Mouse (Mus musculus) forebrain, embryonic 14.5 days (tissue): ENCODE results near the gene Polh. TPM values are rescaled to one million over a fixed set of nuclear protein-coding genes. Genes with fewer than 3 reads are reported as not detected.
A peak's percentile ranks its signal among the peaks of the same experiment; 100 is the strongest.

Source experiments
- ATAC-seq: fragments of 200-750 bp; cut with Nextera tagmentation; 2 replicates; pipeline ENCODE4 v1.8.0; 2017; ENCODE audit warnings: mild to moderate bottlenecking, moderate library complexity
- DNase-seq: peaks from one replicate; pipeline ENCODE4 v3.0.0-alpha.2; 2015; ENCODE audit warnings: low spot score
- H3K27ac ChIP-seq: fragments of 300-500 bp; sonication (generic); 2 replicates; pipeline ENCODE4 v1.5.1; 2014; ENCODE audit warnings: low read depth, mild to moderate bottlenecking, control low read depth, low read length, moderate library complexity
- H3K27me3 ChIP-seq: fragments of 300-500 bp; sonication (generic); replicated peaks from 2 replicates; pipeline ENCODE4 v1.6.1; 2014; ENCODE audit warnings: low read length, control low read depth, mixed read lengths; ENCODE audit not compliant: control insufficient read depth, insufficient read depth
- H3K36me3 ChIP-seq: fragments of 300-500 bp; sonication (generic); 2 replicates; pipeline ENCODE4 v1.6.1; 2014; ENCODE audit warnings: low read length, control low read depth; ENCODE audit not compliant: control insufficient read depth, insufficient read depth
- H3K4me1 ChIP-seq: fragments of 300-500 bp; sonication (generic); 2 replicates; pipeline ENCODE4 v1.6.1; 2014; ENCODE audit warnings: antibody characterized with exemption, low read length, control low read depth; ENCODE audit not compliant: control insufficient read depth, insufficient read depth
- H3K4me2 ChIP-seq: fragments of 300-500 bp; sonication (generic); 2 replicates; pipeline ENCODE4 v1.6.1; 2014; ENCODE audit warnings: mild to moderate bottlenecking, control low read depth, low read length
- H3K4me3 ChIP-seq: fragments of 300-500 bp; sonication (generic); 2 replicates; pipeline ENCODE4 v1.5.1; 2014; ENCODE audit warnings: low read depth, low read length, control low read depth
- H3K9ac ChIP-seq: fragments of 300-500 bp; sonication (generic); 2 replicates; pipeline ENCODE4 v1.6.1; 2014; ENCODE audit warnings: mild to moderate bottlenecking, low read length, control low read depth, moderate library complexity
- H3K9me3 ChIP-seq: fragments of 300-500 bp; sonication (generic); replicated peaks from 2 replicates; pipeline ENCODE4 v1.6.1; 2016; ENCODE audit warnings: low read length, control low read depth, mixed read lengths; ENCODE audit not compliant: control insufficient read depth
- WGBS: fragments of 180-500 bp; shearing (Covaris S2); extraction: QIAGEN DNeasy Blood & Tissue Kit; methylation state at CpG from one replicate; pipeline ENCODE4 v1.1.7; 2014; 5-methylcytosine and 5-hydroxymethylcytosine counted together
- polyA plus RNA-seq: library from polyadenylated mRNA; unstranded; fragments of >200 nt; fragmentation: Nextera tagmentation; extraction: Ambion mirVana; gene quantifications from 2 replicates; pipeline ENCODE4 v1.2.1, GENCODE M21; 2014

The Polh gene
- polyA plus RNA-seq, 1 experiment from 2014 or later: 4.5 TPM

DNA sequence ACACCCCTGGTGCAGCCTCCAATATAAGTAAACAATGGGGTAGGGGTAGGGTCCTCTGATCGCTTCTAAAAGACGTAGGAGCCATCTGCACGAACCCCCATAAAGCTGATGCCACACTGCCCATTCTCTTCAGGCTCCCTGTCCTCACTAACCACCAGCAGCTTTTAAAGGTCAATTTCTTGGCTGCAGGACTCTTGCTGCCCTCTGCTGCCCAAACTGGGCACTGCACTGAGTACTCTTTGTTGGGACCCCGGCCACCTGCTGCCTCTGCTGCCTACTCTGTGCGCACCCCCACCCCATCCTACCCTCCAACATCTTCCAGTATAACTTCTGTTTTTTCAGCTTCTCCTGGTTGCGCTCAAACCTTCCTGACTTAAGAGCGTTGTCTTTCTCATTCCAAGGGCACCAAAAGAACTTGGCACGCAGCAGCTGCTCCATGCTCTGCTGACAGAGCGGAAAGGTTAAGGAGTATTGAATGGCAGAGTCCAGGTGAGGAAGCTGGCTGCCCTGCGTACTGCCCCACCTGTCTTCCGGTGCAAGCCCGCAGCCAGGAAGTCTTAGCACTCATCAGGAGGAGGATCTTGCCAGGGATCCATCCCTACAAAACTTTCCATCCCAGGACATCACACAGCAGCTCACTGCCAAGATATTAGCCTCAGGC, 70.3 kb downstream of the Polh start:
- Histone ChIP-seq H3K4me2 (no peak overlapping the region), H3K4me1 (no peaks in the 10 kb centered on the region), H3K4me3 (no peak overlapping the region), H3K27me3 (no peaks in the 10 kb centered on the region), H3K36me3 (peaks cover 26% of the 10 kb centered on the region), H3K9me3 (no peaks in the 10 kb centered on the region), H3K9ac (no peak overlapping the region), H3K27ac (no peak overlapping the region)
- ATAC-seq (peak; percentile 59), DNase-seq (peak; percentile 81)
- WGBS: 12% methylated on average over 12 of the region's 12 CpGs

DNA sequence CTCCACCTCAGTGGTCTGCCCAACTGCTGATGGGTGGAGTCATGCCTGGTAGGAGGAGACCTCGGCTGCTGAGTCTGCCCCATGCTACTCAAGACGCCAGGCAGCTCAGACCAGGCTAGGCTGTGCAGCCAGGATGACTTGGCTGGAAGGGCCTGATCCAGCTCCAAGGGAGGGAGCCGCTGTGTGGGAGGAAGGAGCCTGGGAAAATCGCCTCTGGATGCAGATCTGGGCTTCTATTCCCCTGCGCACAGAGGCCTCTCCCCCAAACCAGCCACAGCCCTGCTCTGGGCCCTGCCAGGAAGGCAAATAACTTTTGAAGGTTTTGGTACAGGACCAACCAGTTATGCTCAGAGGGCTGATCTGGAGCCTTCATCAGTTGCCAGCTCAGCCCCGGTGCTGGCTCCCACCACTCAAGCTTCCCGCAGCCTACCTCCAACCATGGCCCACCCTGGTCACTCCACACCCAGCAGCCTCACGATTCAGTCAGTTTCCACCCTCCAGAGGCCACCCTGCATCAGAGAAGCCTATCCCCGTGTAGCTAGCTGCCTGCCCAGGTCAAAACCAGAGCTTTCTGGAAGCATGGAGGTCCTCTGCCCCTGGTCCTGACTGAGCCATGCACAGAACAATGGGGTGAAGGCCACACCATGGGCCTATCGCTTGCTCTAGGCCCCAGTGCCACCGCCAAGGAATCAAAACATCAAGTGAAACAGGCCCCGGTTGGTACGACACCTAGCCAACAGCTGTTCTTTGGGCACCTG, 72.5 kb downstream of the Polh start:
- no peaks in the 10 kb centered on the region for H3K27me3 ChIP-seq
- H3K4me3 ChIP-seq: no peak overlapping the region
- no peak overlapping the region for H3K9ac ChIP-seq
- H3K36me3 ChIP-seq: peaks cover 49% of the 10 kb centered on the region
- H3K4me2 ChIP-seq: no peak overlapping the region
- no peaks in the 10 kb centered on the region for H3K9me3 ChIP-seq
- ATAC-seq (no peak), DNase-seq (no peak)
- no peak overlapping the region for H3K27ac ChIP-seq
- no peaks in the 10 kb centered on the region for H3K4me1 ChIP-seq
- WGBS: 83% methylated on average over 13 of the region's 13 CpGs

DNA sequence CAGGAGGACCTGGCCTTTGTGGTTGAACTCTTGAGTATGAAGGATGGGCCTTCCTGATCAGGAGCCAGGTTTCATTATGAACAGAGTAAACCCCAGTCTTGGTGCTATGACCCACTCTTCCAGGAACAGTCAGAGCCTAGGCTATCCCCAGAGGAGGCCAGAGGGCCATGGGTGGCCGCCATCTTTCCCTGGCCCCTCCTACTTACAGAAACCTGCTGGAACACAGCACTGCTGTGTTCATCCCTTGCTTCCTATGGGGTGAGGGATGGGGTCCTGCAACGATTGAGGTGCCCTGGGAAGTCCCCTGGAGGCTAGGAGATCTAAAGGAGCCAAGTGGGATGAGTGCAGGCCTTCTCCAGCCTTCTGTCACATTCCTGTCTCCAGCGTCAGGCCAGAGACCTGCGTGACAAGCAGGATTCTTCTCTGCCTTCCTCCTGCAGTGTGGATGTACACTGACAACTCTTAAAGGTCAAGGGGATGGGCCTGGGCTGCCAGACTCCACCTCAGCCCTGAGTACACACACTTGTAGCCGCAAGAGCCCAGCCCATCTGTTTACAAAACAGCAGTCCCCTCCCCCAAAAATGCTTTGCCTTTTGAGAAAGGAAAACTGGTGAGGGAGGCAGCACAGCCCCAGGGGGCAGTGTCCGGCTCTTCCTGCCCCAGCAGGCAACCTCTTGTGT, 74.5 kb downstream of the Polh start:
- 88% methylated on average over 6 of the region's 6 CpGs for WGBS
- no peak overlapping the region for H3K9ac ChIP-seq

DNA sequence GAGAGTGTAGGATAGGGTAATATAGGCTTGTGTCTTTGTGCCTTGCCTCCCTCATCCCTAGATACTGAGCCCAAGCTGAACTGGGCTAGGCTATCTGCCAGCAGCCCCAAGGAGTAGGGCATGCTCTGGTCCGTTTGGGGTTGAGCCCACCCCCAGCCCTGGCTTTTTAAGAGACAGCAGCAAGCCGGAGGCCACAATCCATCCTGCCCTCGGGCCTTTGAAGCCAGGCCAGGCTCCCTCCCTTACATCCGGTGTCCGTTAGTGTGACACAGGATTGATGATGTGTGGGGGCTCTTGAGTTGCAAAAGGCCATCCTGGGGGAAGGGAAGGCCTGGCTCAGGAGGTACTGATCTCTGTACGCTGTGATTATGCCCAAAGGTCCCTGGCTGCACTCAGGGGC, 75.8 kb downstream of the Polh start:
- H3K4me3 ChIP-seq: no peak overlapping the region
- peaks cover 80% of the 10 kb centered on the region for H3K36me3 ChIP-seq
- H3K4me1 ChIP-seq: no peaks in the 10 kb centered on the region
- H3K9me3 ChIP-seq: no peaks in the 10 kb centered on the region
- no peak overlapping the region for H3K4me2 ChIP-seq
- DNase-seq (no peak), ATAC-seq (no peak)
- H3K27ac ChIP-seq: no peak overlapping the region
- WGBS: 84% methylated on average over 6 of the region's 6 CpGs
- H3K9ac ChIP-seq: no peak overlapping the region
- no peaks in the 10 kb centered on the region for H3K27me3 ChIP-seq

More for the DNA sequence above, 74.5 kb downstream of the Polh start:
- Histone ChIP-seq H3K4me1 (no peaks in the 10 kb centered on the region), H3K36me3 (peaks cover 68% of the 10 kb centered on the region), H3K9me3 (no peaks in the 10 kb centered on the region), H3K27ac (no peak overlapping the region), H3K4me2 (no peak overlapping the region), H3K27me3 (no peaks in the 10 kb centered on the region), H3K4me3 (no peak overlapping the region)
- ATAC-seq (no peak), DNase-seq (no peak)

DNA sequence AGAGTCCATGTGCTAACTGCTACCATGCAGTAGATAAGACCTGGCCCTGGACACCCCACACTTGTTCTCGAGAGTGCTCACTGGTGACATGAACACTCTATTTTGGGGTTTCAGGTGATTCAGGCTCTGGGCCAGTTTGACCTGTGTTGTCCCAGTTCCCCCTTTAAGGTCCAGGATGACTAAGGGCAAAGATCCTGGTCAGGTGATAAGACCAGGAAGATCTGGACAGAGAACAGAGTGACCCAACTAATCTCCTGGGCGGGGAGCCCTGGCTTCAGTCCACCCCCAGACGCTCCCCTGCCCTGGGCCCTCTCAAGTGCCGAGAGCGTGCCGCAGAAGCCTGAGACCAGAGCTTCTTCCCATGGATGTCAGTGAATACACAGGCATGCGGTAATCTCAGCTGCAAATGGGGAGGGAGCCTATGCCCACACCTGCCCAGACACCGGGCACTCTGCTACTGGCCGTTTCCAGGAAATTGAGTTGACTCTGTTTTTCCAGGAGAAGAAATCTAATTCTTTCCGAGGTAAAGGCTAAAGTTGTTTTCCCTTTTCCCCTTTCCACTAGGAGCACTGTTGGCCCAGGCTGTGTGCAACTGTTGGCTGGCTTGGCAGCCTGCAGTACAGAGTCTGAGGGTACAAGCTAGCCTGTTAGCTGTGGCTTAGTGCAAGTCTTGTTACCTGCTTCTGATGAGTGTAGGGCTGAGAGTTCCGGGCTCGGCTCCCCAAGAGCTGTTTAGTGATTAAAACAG, 78.3 kb downstream of the Polh start:
- Histone ChIP-seq H3K4me1 (no peaks in the 10 kb centered on the region), H3K9me3 (no peaks in the 10 kb centered on the region), H3K27ac (no peak overlapping the region), H3K9ac (no peak overlapping the region), H3K4me3 (no peak overlapping the region), H3K36me3 (peaks cover 87% of the 10 kb centered on the region), H3K4me2 (no peak overlapping the region), H3K27me3 (no peaks in the 10 kb centered on the region)
- DNase-seq (no peak), ATAC-seq (no peak)
- 90% methylated on average over 12 of the region's 12 CpGs for WGBS

DNA sequence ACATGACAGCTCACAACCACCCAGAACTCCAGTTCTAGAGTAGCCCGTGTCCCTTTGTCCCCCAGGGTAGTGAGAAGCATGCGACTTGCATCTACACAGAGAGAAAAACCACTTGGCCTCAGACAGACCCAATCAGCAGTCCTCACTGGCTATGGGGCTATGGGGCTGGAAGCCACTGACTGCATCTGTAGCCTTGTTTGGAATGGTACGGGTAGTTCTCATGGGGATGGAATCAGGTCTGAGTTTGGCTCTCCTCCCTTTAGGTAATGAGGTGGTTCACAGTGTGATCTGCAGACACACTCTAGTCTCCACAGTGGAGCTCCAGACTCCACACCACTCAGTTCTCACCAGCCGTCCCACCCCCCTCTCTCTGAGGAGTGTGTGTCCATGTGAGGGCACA, 79.2 kb downstream of the Polh start:
- H3K4me2 ChIP-seq: no peak overlapping the region
- no peak for DNase-seq
- H3K9ac ChIP-seq: no peak overlapping the region
- no peak for ATAC-seq
- no peak overlapping the region for H3K4me3 ChIP-seq
- H3K9me3 ChIP-seq: no peaks in the 10 kb centered on the region
- 88% methylated on average over 4 of the region's 4 CpGs for WGBS
- H3K27ac ChIP-seq: no peak overlapping the region
- H3K4me1 ChIP-seq: no peaks in the 10 kb centered on the region
- H3K27me3 ChIP-seq: no peaks in the 10 kb centered on the region
- peaks cover 87% of the 10 kb centered on the region for H3K36me3 ChIP-seq

DNA sequence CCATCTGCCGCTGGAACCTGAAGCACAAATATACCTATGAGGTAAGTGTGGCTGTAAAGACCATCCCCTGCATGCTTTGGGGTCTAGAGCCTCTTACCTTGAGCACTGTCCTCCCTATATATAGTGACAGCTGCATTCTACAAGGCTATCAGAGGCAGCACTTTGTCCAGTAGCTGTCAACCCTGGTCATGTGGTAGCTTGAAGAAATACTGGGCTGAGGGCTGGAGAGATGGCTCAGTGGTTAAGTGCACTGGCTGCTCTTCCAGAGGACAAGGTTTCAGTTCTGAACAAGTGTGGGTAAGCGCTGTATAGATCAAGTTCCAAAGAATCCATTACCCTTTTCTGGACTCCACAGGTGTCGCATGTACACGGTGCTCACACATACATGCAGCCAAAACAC, 79.7 kb downstream of the Polh start:
- Histone ChIP-seq H3K4me3 (no peak overlapping the region), H3K9ac (no peak overlapping the region), H3K9me3 (no peaks in the 10 kb centered on the region), H3K36me3 (peaks cover 87% of the 10 kb centered on the region), H3K4me1 (no peaks in the 10 kb centered on the region), H3K27me3 (no peaks in the 10 kb centered on the region), H3K27ac (no peak overlapping the region), H3K4me2 (no peak overlapping the region)
- no peak for ATAC-seq
- WGBS: 95% methylated on average over 4 of the region's 4 CpGs
- DNase-seq: no peak
